Mouse (Mus musculus) cerebellum, adult 2 months (tissue): ENCODE data around the gene Kcnk7.

Experiments used
- CTCF ChIP-seq: fragments of 200-500 bp; IDR thresholded peaks from 2 replicates; pipeline ENCODE4 v1.5.1; 2011; ENCODE audit warnings: low read depth, mild to moderate bottlenecking, control low read depth, low read length, moderate library complexity, borderline replicate concordance; ENCODE audit not compliant: insufficient read depth
- POLR2A ChIP-seq: fragments of 200-500 bp; IDR thresholded peaks from 2 replicates; pipeline ENCODE4 v1.6.1; 2011; ENCODE audit warnings: low read length, control low read depth, borderline replicate concordance; ENCODE audit not compliant: insufficient read depth

GRCm38 (mm10) chr19:5734325-5734724 lies 30.2 kb downstream of the Kcnk7 start:
- TF ChIP-seq CTCF (no peak), POLR2A (no peak)
